Mouse (Mus musculus) forebrain, embryonic 14.5 days (tissue): Measurements from ENCODE around the gene Olfr517. TPM values are rescaled to one million over a fixed set of nuclear protein-coding genes. Genes with fewer than 3 reads are reported as not detected.

Source experiments
- ATAC-seq: fragments of 200-750 bp; cut with Nextera tagmentation; 2 replicates; pipeline ENCODE4 v1.8.0; 2017; ENCODE audit warnings: mild to moderate bottlenecking, moderate library complexity
- DNase-seq: peaks from one replicate; pipeline ENCODE4 v3.0.0-alpha.2; 2015; ENCODE audit warnings: low spot score
- H3K27ac ChIP-seq: fragments of 300-500 bp; sonication (generic); 2 replicates; pipeline ENCODE4 v1.5.1; 2014; ENCODE audit warnings: low read depth, mild to moderate bottlenecking, control low read depth, low read length, moderate library complexity
- H3K27me3 ChIP-seq: fragments of 300-500 bp; sonication (generic); replicated peaks from 2 replicates; pipeline ENCODE4 v1.6.1; 2014; ENCODE audit warnings: low read length, control low read depth, mixed read lengths; ENCODE audit not compliant: control insufficient read depth, insufficient read depth
- H3K36me3 ChIP-seq: fragments of 300-500 bp; sonication (generic); 2 replicates; pipeline ENCODE4 v1.6.1; 2014; ENCODE audit warnings: low read length, control low read depth; ENCODE audit not compliant: control insufficient read depth, insufficient read depth
- H3K4me1 ChIP-seq: fragments of 300-500 bp; sonication (generic); 2 replicates; pipeline ENCODE4 v1.6.1; 2014; ENCODE audit warnings: antibody characterized with exemption, low read length, control low read depth; ENCODE audit not compliant: control insufficient read depth, insufficient read depth
- H3K4me2 ChIP-seq: fragments of 300-500 bp; sonication (generic); 2 replicates; pipeline ENCODE4 v1.6.1; 2014; ENCODE audit warnings: mild to moderate bottlenecking, control low read depth, low read length
- H3K4me3 ChIP-seq: fragments of 300-500 bp; sonication (generic); 2 replicates; pipeline ENCODE4 v1.5.1; 2014; ENCODE audit warnings: low read depth, low read length, control low read depth
- H3K9ac ChIP-seq: fragments of 300-500 bp; sonication (generic); 2 replicates; pipeline ENCODE4 v1.6.1; 2014; ENCODE audit warnings: mild to moderate bottlenecking, low read length, control low read depth, moderate library complexity
- H3K9me3 ChIP-seq: fragments of 300-500 bp; sonication (generic); replicated peaks from 2 replicates; pipeline ENCODE4 v1.6.1; 2016; ENCODE audit warnings: low read length, control low read depth, mixed read lengths; ENCODE audit not compliant: control insufficient read depth
- WGBS: fragments of 180-500 bp; shearing (Covaris S2); extraction: QIAGEN DNeasy Blood & Tissue Kit; methylation state at CpG from one replicate; pipeline ENCODE4 v1.1.7; 2014; 5-methylcytosine and 5-hydroxymethylcytosine counted together
- polyA plus RNA-seq: library from polyadenylated mRNA; unstranded; fragments of >200 nt; fragmentation: Nextera tagmentation; extraction: Ambion mirVana; gene quantifications from 2 replicates; pipeline ENCODE4 v1.2.1, GENCODE M21; 2014

The Olfr517 gene
- not detected in 2 replicates for polyA plus RNA-seq

GRCm38 (mm10) chr7:108872279-108872678 lies at the start of gene Olfr517:
Gene Olfr517, minus strand, starts transcription at chr7:108872379.
- no peak within 1 kb of the TSS for H3K27ac ChIP-seq
- DNase-seq (no peak), ATAC-seq (no peak)
- no peak within 1 kb of the TSS for H3K9ac ChIP-seq
- no peak within 1 kb of the TSS for H3K4me2 ChIP-seq
- no peak within 1 kb of the TSS for H3K4me3 ChIP-seq
- H3K4me1 ChIP-seq, result no peaks in the 10 kb centered on the region
- no peaks in the 10 kb centered on the region for H3K27me3 ChIP-seq
- H3K36me3 ChIP-seq, result no peaks in the 10 kb centered on the region
- H3K9me3 ChIP-seq, result no peaks in the 10 kb centered on the region
- WGBS, result 67% methylated on average over 2 of the region's 2 CpGs

- Histone ChIP-seq H3K27me3 (no peaks in the 10 kb centered on the region), H3K36me3 (no peaks in the 10 kb centered on the region), H3K4me2 (no peak overlapping the region), H3K27ac (no peak overlapping the region), H3K9ac (no peak overlapping the region), H3K4me1 (no peaks in the 10 kb centered on the region), H3K9me3 (no peaks in the 10 kb centered on the region), H3K4me3 (no peak overlapping the region)
- 90% methylated on average over 2 of the region's 2 CpGs for WGBS
- DNase-seq (no peak), ATAC-seq (no peak)
Measured at GRCm38 (mm10) chr7:108903969-108904368, 31.8 kb upstream of the Olfr517 start.

GRCm38 (mm10) chr7:108894320-108894719 lies 22.1 kb upstream of the Olfr517 start, which contains the start of gene Olfr519:
Gene Olfr519, minus strand, starts transcription at chr7:108894420.
- H3K4me3 ChIP-seq, result no peak within 1 kb of the TSS
- no peak within 1 kb of the TSS for H3K9ac ChIP-seq
- no peaks in the 10 kb centered on the region for H3K36me3 ChIP-seq
- H3K4me1 ChIP-seq, result no peaks in the 10 kb centered on the region
- no peak within 1 kb of the TSS for H3K4me2 ChIP-seq
- H3K27ac ChIP-seq, result no peak within 1 kb of the TSS
- H3K27me3 ChIP-seq, result no peaks in the 10 kb centered on the region
- DNase-seq (no peak), ATAC-seq (no peak)
- WGBS, result 92% methylated on average over 5 of the region's 5 CpGs
- H3K9me3 ChIP-seq, result no peaks in the 10 kb centered on the region

GRCm38 (mm10) chr7:108884906-108885305 lies 12.7 kb upstream of the Olfr517 start, which contains the start of gene Olfr518:
Gene Olfr518, minus strand, starts transcription at chr7:108885006.
- H3K4me1 ChIP-seq, result no peaks in the 10 kb centered on the region
- no peak within 1 kb of the TSS for H3K4me2 ChIP-seq
- ATAC-seq (no peak), DNase-seq (no peak)
- no peak within 1 kb of the TSS for H3K9ac ChIP-seq
- H3K9me3 ChIP-seq, result no peaks in the 10 kb centered on the region
- WGBS, result 84% methylated on average over 4 of the region's 4 CpGs
- H3K27me3 ChIP-seq, result no peaks in the 10 kb centered on the region
- no peak within 1 kb of the TSS for H3K27ac ChIP-seq
- no peaks in the 10 kb centered on the region for H3K36me3 ChIP-seq
- no peak within 1 kb of the TSS for H3K4me3 ChIP-seq

- Histone ChIP-seq H3K4me2 (no peak within 1 kb of the TSS), H3K27me3 (no peaks in the 10 kb centered on the region), H3K27ac (no peak within 1 kb of the TSS), H3K4me3 (no peak within 1 kb of the TSS), H3K4me1 (no peaks in the 10 kb centered on the region), H3K36me3 (no peaks in the 10 kb centered on the region), H3K9me3 (no peaks in the 10 kb centered on the region), H3K9ac (no peak within 1 kb of the TSS)
- DNase-seq, result no peak
- WGBS, result 96% methylated on average over 2 of the region's 2 CpGs
- ATAC-seq, result no peak
Measured at GRCm38 (mm10) chr7:108850429-108850828, 21.8 kb downstream of the Olfr517 start, which contains the start of gene Olfr516. Gene Olfr516, minus strand, starts transcription at chr7:108850529.

- no peaks in the 10 kb centered on the region for H3K36me3 ChIP-seq
- no peak within 1 kb of the TSS for H3K4me2 ChIP-seq
- no peaks in the 10 kb centered on the region for H3K9me3 ChIP-seq
- no peaks in the 10 kb centered on the region for H3K27me3 ChIP-seq
- H3K27ac ChIP-seq, result no peak within 1 kb of the TSS
- no peak for ATAC-seq
- H3K4me3 ChIP-seq, result no peak within 1 kb of the TSS
- no peak for DNase-seq
- no peaks in the 10 kb centered on the region for H3K4me1 ChIP-seq
- no peak within 1 kb of the TSS for H3K9ac ChIP-seq
Measured at GRCm38 (mm10) chr7:108825897-108826296, 46.3 kb downstream of the Olfr517 start, which contains the start of gene Olfr514. Gene Olfr514, minus strand, starts transcription at chr7:108825997.

Other genes starting within 250 kb of the Olfr517 start
- not detected in 2 replicates for gene Olfr508, start 242.4 kb downstream of the Olfr517 start, polyA plus RNA-seq
- gene Olfr509, start 220.5 kb downstream of the Olfr517 start, polyA plus RNA-seq, result not detected in 2 replicates
- gene Olfr510, start 206.0 kb downstream of the Olfr517 start, polyA plus RNA-seq, result not detected in 2 replicates
- gene Olfr512, start 159.1 kb downstream of the Olfr517 start, polyA plus RNA-seq, result not detected in 2 replicates
- not detected in 2 replicates for gene Olfr513, start 121.4 kb downstream of the Olfr517 start, polyA plus RNA-seq
- not detected in 2 replicates for gene Olfr514, start 46.4 kb downstream of the Olfr517 start, polyA plus RNA-seq
- not detected in 2 replicates for gene Olfr516, start 21.9 kb downstream of the Olfr517 start, polyA plus RNA-seq
- not detected in 2 replicates for gene Olfr518, start 12.6 kb upstream of the Olfr517 start, polyA plus RNA-seq
- gene Olfr519, start 22.0 kb upstream of the Olfr517 start, polyA plus RNA-seq, result not detected in 2 replicates
- gene Nlrp10, start 57.8 kb upstream of the Olfr517 start, polyA plus RNA-seq, result not detected in 2 replicates
- 70.8 and 91.0 TPM in 2 replicates for gene Eif3f, start 62.0 kb upstream of the Olfr517 start, polyA plus RNA-seq
- 28.6 and 35.1 TPM in 2 replicates for gene Tub, start 78.0 kb upstream of the Olfr517 start, polyA plus RNA-seq
- 27.2 and 29.1 TPM in 2 replicates for gene Ric3, start 211.0 kb upstream of the Olfr517 start, polyA plus RNA-seq